Comparison of ENCODE assay signal across 10 mouse cellular contexts in genomic region chr13:72400677-72401076, GRCm38 (mm10).
DNase-seq lines count a peak whose midpoint lies in the region; ATAC-seq lines count a peak whose summit lies in the region.
"Had no signal": no experiment of that assay in that cellular context is flagged by ENCODE, and none has a peak within 500 bp of the region (broad histone marks: within the 10 kb centered on the region; RNA-seq: fewer than 3 reads in every experiment).

No protein-coding gene starts in this region.

- peak; percentile 26 to 27 for DNase-seq in kidney, postnatal 4 days
- no peak for DNase-seq in kidney, postnatal 36 days
- peak; percentile 27 for DNase-seq in forebrain, embryonic 10.5 days (ENCODE audit: extremely low spot score, low spot score)
- DNase-seq in layer of hippocampus, adult 8-10 months (ENCODE audit: low spot score in 2 of 2): peak; percentile 56 to 63
- DNase-seq in thymus, postnatal 25 days: no peak
- no peak for DNase-seq in ovary, postnatal 14 days (ENCODE audit: low spot score)
- DNase-seq in spleen, postnatal 14 days (ENCODE audit: low spot score in 2 of 2): no peak
- DNase-seq: liver, embryonic 13.5 days had no signal

- H3K27me3 ChIP-seq in forebrain, embryonic 10.5 days (ENCODE audit: poor library complexity, severe bottlenecking): peaks cover 4% of the 10 kb centered on the region; the same call in 1 of the 2 replicates
- no peaks in the 10 kb centered on the region for H3K27me3 ChIP-seq in neural tube, embryonic 14.5 days (ENCODE audit: control insufficient read depth, insufficient read depth, low read length)
- H3K27me3 ChIP-seq: liver, embryonic 13.5 days had no signal

- no peak overlapping the region for H3K4me3 ChIP-seq in forebrain, embryonic 10.5 days
- no peak overlapping the region for H3K4me3 ChIP-seq in neural tube, embryonic 14.5 days (ENCODE audit: low read depth, low read length)
- H3K4me3 ChIP-seq: liver, embryonic 13.5 days had no signal

- 50% methylated on average over 10 of the region's 10 CpGs for WGBS in forebrain, embryonic 10.5 days
- WGBS in neural tube, embryonic 14.5 days: 48% methylated on average over 10 of the region's 10 CpGs

- H3K9ac ChIP-seq in neural tube, embryonic 14.5 days (replicated peaks; ENCODE audit: low read depth, low read length): no peak overlapping the region
- H3K9ac ChIP-seq: liver, embryonic 13.5 days had no signal

- no peaks in the 10 kb centered on the region for H3K36me3 ChIP-seq in forebrain, embryonic 10.5 days (replicated peaks)
- no peaks in the 10 kb centered on the region for H3K36me3 ChIP-seq in neural tube, embryonic 14.5 days (ENCODE audit: control insufficient read depth, insufficient read depth, low read length)
- H3K36me3 ChIP-seq: liver, embryonic 13.5 days had no signal

- H3K9me3 ChIP-seq in forebrain, embryonic 10.5 days: no peaks in the 10 kb centered on the region
- H3K9me3 ChIP-seq in neural tube, embryonic 14.5 days (ENCODE audit: control insufficient read depth, low read length): no peaks in the 10 kb centered on the region

- no peak overlapping the region for H3K4me2 ChIP-seq in neural tube, embryonic 14.5 days (ENCODE audit: low read depth, low read length)
- H3K4me2 ChIP-seq: liver, embryonic 13.5 days had no signal

- peak overlapping the region; percentile 20; the same call in 1 of the 2 replicates for H3K27ac ChIP-seq in forebrain, embryonic 10.5 days
- no peak overlapping the region for H3K27ac ChIP-seq in neural tube, embryonic 14.5 days (ENCODE audit: low read depth, low read length)
- H3K27ac ChIP-seq: liver, embryonic 13.5 days had no signal

- peaks cover 9% of the 10 kb centered on the region for H3K4me1 ChIP-seq in forebrain, embryonic 10.5 days
- H3K4me1 ChIP-seq in neural tube, embryonic 14.5 days (ENCODE audit: control insufficient read depth, insufficient read depth, low read length): no peaks in the 10 kb centered on the region
- H3K4me1 ChIP-seq: liver, embryonic 13.5 days had no signal

- ATAC-seq in neural tube, embryonic 14.5 days (ENCODE audit: low read depth): 0 out of 2 replicates have a peak, but pooled peaks have one; percentile 44
- ATAC-seq: Patski had no signal

Comparison
In these comparisons a context has a peak if more than half of its experiments do, and no peak if none do; other contexts are left out.
1. DNase-seq: peak in kidney, postnatal 4 days (2 of 2), forebrain, embryonic 10.5 days (single experiment) and layer of hippocampus, adult 8-10 months (2 of 2); none in kidney, postnatal 36 days (0 of 2), thymus, postnatal 25 days (single experiment), ovary, postnatal 14 days (single experiment) and spleen, postnatal 14 days (0 of 2).